Mouse (Mus musculus): ENCODE measurements around the gene Rmdn2. TPM values are rescaled to one million over a fixed set of nuclear protein-coding genes. Genes with fewer than 3 reads are reported as not detected.

Rmdn2 gene
- polyA plus RNA-seq (2015; fragmentation: Nextera tagmentation; extraction: Ambion mirVana) = 4.4 and 4.9 TPM in 2 replicates

DNA sequence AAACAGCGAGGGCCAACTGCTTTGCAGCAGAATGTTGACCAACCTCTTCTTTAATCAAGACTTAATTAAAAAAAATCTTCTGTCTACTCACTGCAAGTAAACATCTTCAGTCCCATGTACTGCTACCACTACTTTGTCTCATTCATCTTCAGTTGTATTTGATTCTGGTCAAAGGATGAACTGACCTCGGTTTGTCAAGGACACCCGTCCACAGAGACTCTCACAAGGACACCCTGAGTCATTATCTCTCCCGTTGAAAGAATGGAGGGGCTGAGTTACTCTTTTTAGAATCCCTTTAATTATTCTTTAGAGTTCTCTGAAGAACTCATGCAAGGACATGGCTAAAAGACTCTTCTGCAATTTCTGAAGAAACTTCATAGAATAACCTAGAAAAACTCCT lies at the start of gene Rmdn2:
TSS of gene Rmdn2 (plus strand) at position 319 of the 400 bp plus-strand sequence.
- H3K9me3 ChIP-seq (replicated peaks; ENCODE audit: control insufficient read depth, low read length) = no peaks in the 10 kb centered on the region
- no peak within 1 kb of the TSS for H3K9ac ChIP-seq (ENCODE audit: low read depth, low read length)
- ATAC-seq (ENCODE audit: low read depth) = no peak
- WGBS (ENCODE audit: insufficient replicate concordance) = 66% methylated on average over 4 of the region's 4 CpGs
- H3K4me1 ChIP-seq (ENCODE audit: control insufficient read depth, low read depth, low read length) = peaks cover 3% of the 10 kb centered on the region; the same call in 1 of the 2 replicates
- H3K27me3 ChIP-seq (ENCODE audit: control insufficient read depth, insufficient read depth, low read depth, low read length) = no peaks in the 10 kb centered on the region
- H3K36me3 ChIP-seq (ENCODE audit: control insufficient read depth, insufficient read depth) = no peaks in the 10 kb centered on the region
- no peak within 1 kb of the TSS for H3K4me3 ChIP-seq (ENCODE audit: low read depth, low read length)
- no peak within 1 kb of the TSS for H3K4me2 ChIP-seq (ENCODE audit: low read depth, low read length)
- H3K27ac ChIP-seq (ENCODE audit: low read length) = no peak within 1 kb of the TSS

DNA sequence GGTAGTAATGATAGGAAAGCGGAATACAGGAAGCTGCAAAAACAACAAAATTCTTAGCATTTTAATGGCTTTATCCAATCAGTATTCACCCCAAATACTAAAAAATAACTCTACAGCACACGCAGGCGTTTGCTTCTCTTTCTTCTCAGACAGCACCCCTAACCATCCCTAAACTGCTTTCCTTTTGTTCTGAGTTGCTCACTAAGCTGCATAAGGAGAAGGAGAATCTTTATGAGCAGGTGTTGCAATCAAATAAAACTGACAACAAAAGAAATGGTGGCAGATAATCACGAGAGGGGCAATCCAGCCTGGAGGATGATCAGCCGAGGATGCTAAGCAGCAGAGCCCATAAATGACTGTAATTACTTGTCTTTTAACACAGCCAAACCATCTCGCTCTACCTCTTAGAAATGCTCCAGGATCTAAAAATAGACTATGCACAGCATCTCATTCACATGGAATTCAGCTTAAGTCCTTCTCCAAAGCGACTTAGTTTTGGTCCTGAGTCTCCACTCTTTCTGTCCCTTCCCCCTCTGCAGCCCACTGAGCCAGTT lies 48.5 kb upstream of the Rmdn2 start:
- Histone ChIP-seq H3K9ac (ENCODE audit: low read depth, low read length) (no peak overlapping the region), H3K27me3 (ENCODE audit: control insufficient read depth, insufficient read depth, low read depth, low read length) (no peaks in the 10 kb centered on the region), H3K4me2 (ENCODE audit: low read depth, low read length) (no peak overlapping the region), H3K36me3 (ENCODE audit: control insufficient read depth, insufficient read depth) (no peaks in the 10 kb centered on the region), H3K9me3 (replicated peaks; ENCODE audit: control insufficient read depth, low read length) (0 out of 2 replicates have a peak, but pooled peaks cover 3% of the 10 kb centered on the region), H3K27ac (ENCODE audit: low read length) (no peak overlapping the region), H3K4me3 (ENCODE audit: low read depth, low read length) (no peak overlapping the region), H3K4me1 (ENCODE audit: control insufficient read depth, low read depth, low read length) (no peaks in the 10 kb centered on the region)
- no peak for ATAC-seq (ENCODE audit: low read depth)
- 57% methylated on average over 7 of the region's 7 CpGs for WGBS (ENCODE audit: insufficient replicate concordance)

GRCm38 (mm10) chr17:79563721-79564120 lies 47.9 kb upstream of the Rmdn2 start:
- H3K4me3 ChIP-seq (ENCODE audit: low read depth, low read length) = no peak overlapping the region
- H3K36me3 ChIP-seq (ENCODE audit: control insufficient read depth, insufficient read depth) = no peaks in the 10 kb centered on the region
- 0 out of 2 replicates have a peak, but pooled peaks cover 3% of the 10 kb centered on the region for H3K9me3 ChIP-seq (replicated peaks; ENCODE audit: control insufficient read depth, low read length)
- no peak overlapping the region for H3K9ac ChIP-seq (ENCODE audit: low read depth, low read length)
- H3K4me1 ChIP-seq (ENCODE audit: control insufficient read depth, low read depth, low read length) = no peaks in the 10 kb centered on the region
- ATAC-seq (ENCODE audit: low read depth) = no peak
- H3K27me3 ChIP-seq (ENCODE audit: control insufficient read depth, insufficient read depth, low read depth, low read length) = no peaks in the 10 kb centered on the region
- no peak overlapping the region for H3K4me2 ChIP-seq (ENCODE audit: low read depth, low read length)
- H3K27ac ChIP-seq (ENCODE audit: low read length) = no peak overlapping the region
- WGBS (ENCODE audit: insufficient replicate concordance) = 38% methylated on average over 2 of the region's 2 CpGs

DNA sequence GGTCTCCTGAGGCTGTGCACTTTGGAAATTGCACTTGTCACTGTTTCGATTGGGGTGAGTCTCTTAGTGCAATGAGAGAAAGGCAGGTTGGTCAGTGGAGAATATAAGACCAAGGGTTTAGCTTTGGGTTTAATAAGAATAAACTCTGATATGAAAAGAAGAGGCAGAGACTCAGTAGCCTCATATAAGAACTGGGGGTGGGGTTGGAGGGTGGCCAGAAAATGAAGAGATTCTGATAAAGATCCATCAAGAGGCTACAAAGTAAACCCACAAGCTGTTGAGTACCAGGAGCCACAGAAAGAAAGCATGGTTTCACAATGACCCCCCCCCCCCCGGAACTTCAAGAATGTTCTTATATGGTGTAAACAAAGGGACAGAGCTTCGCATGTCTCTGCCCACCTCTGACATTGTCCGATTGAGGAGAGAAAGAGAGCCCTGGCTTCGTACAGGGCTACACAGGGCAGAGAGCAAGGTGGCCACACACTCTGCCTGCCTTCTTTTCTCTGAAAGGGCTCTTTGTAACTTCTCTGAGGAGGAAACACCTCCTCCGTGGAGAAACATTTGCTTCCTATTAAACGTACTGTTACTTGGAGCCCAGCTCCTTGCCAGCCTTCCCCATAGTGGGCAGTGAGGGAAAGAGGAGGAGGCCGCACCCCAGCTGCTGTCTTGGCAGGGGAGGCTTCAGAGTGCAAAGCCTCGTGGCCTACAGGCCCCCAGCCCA lies 46.3 kb upstream of the Rmdn2 start:
- Histone ChIP-seq H3K9me3 (replicated peaks; ENCODE audit: control insufficient read depth, low read length) (no peaks in the 10 kb centered on the region), H3K4me1 (ENCODE audit: control insufficient read depth, low read depth, low read length) (no peaks in the 10 kb centered on the region), H3K27me3 (ENCODE audit: control insufficient read depth, insufficient read depth, low read depth, low read length) (no peaks in the 10 kb centered on the region), H3K27ac (ENCODE audit: low read length) (no peak overlapping the region), H3K4me3 (ENCODE audit: low read depth, low read length) (no peak overlapping the region), H3K36me3 (ENCODE audit: control insufficient read depth, insufficient read depth) (no peaks in the 10 kb centered on the region), H3K4me2 (ENCODE audit: low read depth, low read length) (no peak overlapping the region), H3K9ac (ENCODE audit: low read depth, low read length) (no peak overlapping the region)
- WGBS (ENCODE audit: insufficient replicate concordance) = 35% methylated on average over 9 of the region's 9 CpGs
- no peak for ATAC-seq (ENCODE audit: low read depth)

- no peak for ATAC-seq (ENCODE audit: low read depth)
- H3K9me3 ChIP-seq (replicated peaks; ENCODE audit: control insufficient read depth, low read length) = no peaks in the 10 kb centered on the region
- no peaks in the 10 kb centered on the region for H3K27me3 ChIP-seq (ENCODE audit: control insufficient read depth, insufficient read depth, low read depth, low read length)
- no peak overlapping the region for H3K4me2 ChIP-seq (ENCODE audit: low read depth, low read length)
- H3K4me1 ChIP-seq (ENCODE audit: control insufficient read depth, low read depth, low read length) = no peaks in the 10 kb centered on the region
- H3K27ac ChIP-seq (ENCODE audit: low read length) = no peak overlapping the region
- H3K4me3 ChIP-seq (ENCODE audit: low read depth, low read length) = no peak overlapping the region
- no peaks in the 10 kb centered on the region for H3K36me3 ChIP-seq (ENCODE audit: control insufficient read depth, insufficient read depth)
- 47% methylated on average over 1 of the region's 1 CpGs for WGBS (ENCODE audit: insufficient replicate concordance)
- no peak overlapping the region for H3K9ac ChIP-seq (ENCODE audit: low read depth, low read length)
Measured at GRCm38 (mm10) chr17:79568401-79568800, 43.3 kb upstream of the Rmdn2 start.

DNA sequence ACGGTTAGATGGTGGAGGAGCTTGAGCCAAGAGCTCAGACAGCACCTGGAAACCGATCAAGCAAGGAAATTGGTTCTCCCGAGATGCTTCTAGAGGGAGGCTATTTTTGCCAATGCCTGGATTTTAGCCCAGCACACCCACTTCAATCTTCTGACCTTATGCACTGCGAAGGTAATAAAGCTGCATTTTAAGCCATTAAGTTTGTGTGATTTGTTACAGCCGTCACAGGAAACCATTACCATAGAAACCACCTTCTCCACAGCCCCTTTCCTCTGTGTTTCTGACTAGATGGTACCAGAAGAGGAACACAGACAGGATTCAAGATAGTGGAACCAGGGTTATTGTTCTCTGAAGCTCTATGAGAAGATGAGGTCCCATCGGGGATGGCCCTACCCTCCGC lies 33.3 kb upstream of the Rmdn2 start:
- Histone ChIP-seq H3K4me2 (ENCODE audit: low read depth, low read length) (no peak overlapping the region), H3K4me3 (ENCODE audit: low read depth, low read length) (no peak overlapping the region), H3K36me3 (ENCODE audit: control insufficient read depth, insufficient read depth) (no peaks in the 10 kb centered on the region), H3K4me1 (ENCODE audit: control insufficient read depth, low read depth, low read length) (no peaks in the 10 kb centered on the region), H3K27ac (ENCODE audit: low read length) (no peak overlapping the region), H3K27me3 (ENCODE audit: control insufficient read depth, insufficient read depth, low read depth, low read length) (no peaks in the 10 kb centered on the region), H3K9me3 (replicated peaks; ENCODE audit: control insufficient read depth, low read length) (no peaks in the 10 kb centered on the region), H3K9ac (ENCODE audit: low read depth, low read length) (no peak overlapping the region)
- WGBS (ENCODE audit: insufficient replicate concordance) = 54% methylated on average over 7 of the region's 7 CpGs
- no peak for ATAC-seq (ENCODE audit: low read depth)

DNA sequence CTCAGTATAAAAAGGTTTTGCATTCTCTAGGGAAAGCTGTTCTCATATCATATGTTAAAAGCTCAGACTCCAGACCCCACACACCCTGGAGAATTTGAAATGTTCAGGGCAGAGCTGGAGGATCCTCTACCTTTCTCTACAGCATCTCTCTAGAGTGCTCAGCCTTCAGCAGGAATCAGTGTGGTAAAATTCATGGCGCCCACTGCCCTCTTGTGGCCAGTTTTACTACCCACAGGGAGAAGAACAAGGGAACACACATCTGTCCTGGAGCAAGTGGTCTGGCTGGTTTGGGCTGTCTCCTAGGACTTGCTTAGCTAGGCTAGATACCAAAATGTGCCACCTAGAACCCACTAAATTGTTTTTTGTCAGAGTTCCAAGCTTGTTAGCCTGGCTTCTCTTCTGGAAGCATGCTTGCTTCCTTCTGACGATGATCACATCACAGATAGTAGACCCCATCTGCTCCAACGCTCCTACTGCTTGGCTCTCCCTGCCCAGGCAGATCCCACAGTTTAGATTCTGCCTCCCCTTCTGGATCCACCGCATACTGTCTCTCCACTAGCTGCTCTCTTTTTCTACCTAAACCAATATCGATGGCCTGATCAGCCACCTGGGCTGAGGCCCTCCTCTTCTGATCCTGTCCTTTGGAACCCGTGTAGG lies 31.3 kb upstream of the Rmdn2 start:
- H3K9ac ChIP-seq (ENCODE audit: low read depth, low read length) = no peak overlapping the region
- H3K27me3 ChIP-seq (ENCODE audit: control insufficient read depth, insufficient read depth, low read depth, low read length) = no peaks in the 10 kb centered on the region
- no peak overlapping the region for H3K4me2 ChIP-seq (ENCODE audit: low read depth, low read length)
- 47% methylated on average over 6 of the region's 6 CpGs for WGBS (ENCODE audit: insufficient replicate concordance)
- H3K4me1 ChIP-seq (ENCODE audit: control insufficient read depth, low read depth, low read length) = no peaks in the 10 kb centered on the region
- H3K36me3 ChIP-seq (ENCODE audit: control insufficient read depth, insufficient read depth) = no peaks in the 10 kb centered on the region
- H3K27ac ChIP-seq (ENCODE audit: low read length) = no peak overlapping the region
- H3K9me3 ChIP-seq (replicated peaks; ENCODE audit: control insufficient read depth, low read length) = no peaks in the 10 kb centered on the region
- H3K4me3 ChIP-seq (ENCODE audit: low read depth, low read length) = no peak overlapping the region
- ATAC-seq (ENCODE audit: low read depth) = no peak; the same call in 1 of the 2 replicates

GRCm38 (mm10) chr17:79583466-79583865 lies 28.2 kb upstream of the Rmdn2 start:
- Histone ChIP-seq H3K27ac (ENCODE audit: low read length) (no peak overlapping the region), H3K4me1 (ENCODE audit: control insufficient read depth, low read depth, low read length) (no peaks in the 10 kb centered on the region), H3K36me3 (ENCODE audit: control insufficient read depth, insufficient read depth) (no peaks in the 10 kb centered on the region), H3K9ac (ENCODE audit: low read depth, low read length) (no peak overlapping the region), H3K9me3 (replicated peaks; ENCODE audit: control insufficient read depth, low read length) (no peaks in the 10 kb centered on the region), H3K27me3 (ENCODE audit: control insufficient read depth, insufficient read depth, low read depth, low read length) (no peaks in the 10 kb centered on the region), H3K4me2 (ENCODE audit: low read depth, low read length) (no peak overlapping the region), H3K4me3 (ENCODE audit: low read depth, low read length) (no peak overlapping the region)
- no peak for ATAC-seq (ENCODE audit: low read depth)
- WGBS (ENCODE audit: insufficient replicate concordance) = 34% methylated on average over 4 of the region's 4 CpGs

- no peak overlapping the region for H3K4me2 ChIP-seq (ENCODE audit: low read depth, low read length)
- H3K9me3 ChIP-seq (replicated peaks; ENCODE audit: control insufficient read depth, low read length) = no peaks in the 10 kb centered on the region
- no peaks in the 10 kb centered on the region for H3K36me3 ChIP-seq (ENCODE audit: control insufficient read depth, insufficient read depth)
- no peak overlapping the region for H3K27ac ChIP-seq (ENCODE audit: low read length)
- WGBS (ENCODE audit: insufficient replicate concordance) = 26% methylated on average over 6 of the region's 6 CpGs
- no peak overlapping the region for H3K9ac ChIP-seq (ENCODE audit: low read depth, low read length)
- no peak overlapping the region for H3K4me3 ChIP-seq (ENCODE audit: low read depth, low read length)
- no peaks in the 10 kb centered on the region for H3K4me1 ChIP-seq (ENCODE audit: control insufficient read depth, low read depth, low read length)
- no peak for ATAC-seq (ENCODE audit: low read depth)
- H3K27me3 ChIP-seq (ENCODE audit: control insufficient read depth, insufficient read depth, low read depth, low read length) = no peaks in the 10 kb centered on the region
Measured at GRCm38 (mm10) chr17:79584246-79584800, 27.3 kb upstream of the Rmdn2 start.

All from liver, embryonic 16.5 days (tissue).